Mouse (Mus musculus) adrenal gland, postnatal 25 days (tissue): ENCODE measurements around the gene Inafm1. TPM values are rescaled to one million over a fixed set of nuclear protein-coding genes. Genes with fewer than 3 reads are reported as not detected.
"Not testable (repeated sequence)": the region's sequence is repeated elsewhere in the genome, so short reads cannot be mapped to it uniquely, and the experiment has no call there.

ENCODE experiments used
- DNase-seq: peaks from one replicate; pipeline ENCODE4 v3.0.0; 2021; ENCODE audit warnings: mixed read lengths
- total RNA-seq: library from RNA; stranded (reverse); gene quantifications from 2 replicates; pipeline ENCODE4 v1.2.3, GENCODE M21; 2021

Gene Inafm1
- total RNA-seq, 1 experiment from 2014 or later = 26.0 TPM

- DNase-seq = peak; percentile 83
Observed at GRCm38 (mm10) chr7:16263015-16263787, 10.2 kb downstream of the Inafm1 start.

- no peak for DNase-seq
Observed at GRCm38 (mm10) chr7:16261097-16261496, 12.3 kb downstream of the Inafm1 start.

- no peak for DNase-seq
Observed at GRCm38 (mm10) chr7:16259110-16259590, 14.3 kb downstream of the Inafm1 start, which contains the start of gene C5ar1. TSS of gene C5ar1 (minus strand) at chr7:16259540.

GRCm38 (mm10) chr7:16257830-16258229, 15.6 kb downstream of the Inafm1 start:
- no peak for DNase-seq

- not testable (repeated sequence) for DNase-seq
Observed at GRCm38 (mm10) chr7:16255963-16256362, 17.5 kb downstream of the Inafm1 start.

GRCm38 (mm10) chr7:16254195-16254594, 19.2 kb downstream of the Inafm1 start:
- no peak for DNase-seq

GRCm38 (mm10) chr7:16250687-16251086, 22.7 kb downstream of the Inafm1 start:
- no peak for DNase-seq

- no peak for DNase-seq
Observed at GRCm38 (mm10) chr7:16245958-16246357, 27.5 kb downstream of the Inafm1 start.

GRCm38 (mm10) chr7:16244067-16244466, 29.4 kb downstream of the Inafm1 start, which contains the start of gene C5ar2:
TSS of gene C5ar2 (minus strand) at chr7:16244154.
- no peak for DNase-seq

GRCm38 (mm10) chr7:16242198-16242597, 31.2 kb downstream of the Inafm1 start:
- no peak for DNase-seq

GRCm38 (mm10) chr7:16241787-16242186, 31.6 kb downstream of the Inafm1 start:
- DNase-seq = no peak

GRCm38 (mm10) chr7:16240978-16241303, 32.5 kb downstream of the Inafm1 start:
- DNase-seq = no peak

GRCm38 (mm10) chr7:16240281-16240977, 33.0 kb downstream of the Inafm1 start:
- DNase-seq = no peak

- DNase-seq = no peak
Observed at GRCm38 (mm10) chr7:16239554-16239997, 33.8 kb downstream of the Inafm1 start.

- no peak for DNase-seq
Observed at GRCm38 (mm10) chr7:16229869-16230268, 43.5 kb downstream of the Inafm1 start.

Other genes starting within 250 kb of the Inafm1 start
- 14.0 and 22.5 TPM in 2 replicates for gene Bicra, start 225.7 kb downstream of the Inafm1 start, total RNA-seq
- gene Zfp541, start 211.8 kb downstream of the Inafm1 start, total RNA-seq = 0.21 TPM in 1 of 2 replicates, not detected in the other
- 137 and 149 TPM in 2 replicates for gene Napa, start 175.2 kb downstream of the Inafm1 start, total RNA-seq
- 20.4 and 26.7 TPM in 2 replicates for gene Kptn, start 153.7 kb downstream of the Inafm1 start, total RNA-seq
- 2.8 and 3.3 TPM in 2 replicates for gene Slc8a2, start 143.8 kb downstream of the Inafm1 start, total RNA-seq
- 10.9 and 12.9 TPM in 2 replicates for gene Meis3, start 98.5 kb downstream of the Inafm1 start, total RNA-seq
- 14.1 and 20.3 TPM in 2 replicates for gene Dhx34, start 51.6 kb downstream of the Inafm1 start, total RNA-seq
- 0.24 TPM in 1 of 2 replicates, not detected in the other for gene C5ar2, start 29.5 kb downstream of the Inafm1 start, total RNA-seq
- gene C5ar1, start 14.1 kb downstream of the Inafm1 start, total RNA-seq = 2.0 and 3.2 TPM in 2 replicates
- gene Ccdc9, start 13.2 kb upstream of the Inafm1 start, total RNA-seq = 83.5 and 93.6 TPM in 2 replicates
- 6.8 and 11.5 TPM in 2 replicates for gene Bbc3, start 34.8 kb upstream of the Inafm1 start, total RNA-seq
- 67.1 and 74.1 TPM in 2 replicates for gene Sae1, start 114.2 kb upstream of the Inafm1 start, total RNA-seq
- 47.1 and 57.3 TPM in 2 replicates for gene Zc3h4, start 127.3 kb upstream of the Inafm1 start, total RNA-seq
- gene Tmem160, start 179.2 kb upstream of the Inafm1 start, total RNA-seq = 62.2 and 70.3 TPM in 2 replicates
- gene Npas1, start 204.1 kb upstream of the Inafm1 start, total RNA-seq = not detected in 2 replicates